Mouse (Mus musculus) forebrain, embryonic 10.5 days (tissue): ENCODE data around the gene Slc26a10. TPM values are rescaled to one million over a fixed set of nuclear protein-coding genes. Genes with fewer than 3 reads are reported as not detected.

Source experiments
- DNase-seq: peaks from one replicate; pipeline ENCODE4 v3.0.0-alpha.2; 2017; ENCODE audit warnings: low spot score; ENCODE audit errors: extremely low spot score
- H3K27ac ChIP-seq: fragments of 300-500 bp; sonication (generic); 2 replicates; pipeline ENCODE4 v1.5.1; 2016; ENCODE audit warnings: mild to moderate bottlenecking
- H3K27me3 ChIP-seq: fragments of 300-500 bp; sonication (generic); 2 replicates; pipeline ENCODE4 v1.6.1; 2016; ENCODE audit warnings: mild to moderate bottlenecking; ENCODE audit not compliant: poor library complexity, severe bottlenecking
- H3K36me3 ChIP-seq: fragments of 300-500 bp; sonication (generic); replicated peaks from 2 replicates; pipeline ENCODE4 v1.6.1; 2016; ENCODE audit warnings: mild to moderate bottlenecking, moderate library complexity
- H3K4me1 ChIP-seq: fragments of 300-500 bp; sonication (generic); 2 replicates; pipeline ENCODE4 v1.6.1; 2016
- H3K4me3 ChIP-seq: fragments of 300-500 bp; sonication (generic); 2 replicates; pipeline ENCODE4 v1.5.1; 2016; ENCODE audit warnings: mild to moderate bottlenecking, moderate library complexity
- H3K9me3 ChIP-seq: fragments of 300-500 bp; sonication (generic); 2 replicates; pipeline ENCODE4 v1.6.1; 2016; ENCODE audit warnings: mild to moderate bottlenecking, moderate library complexity
- WGBS: fragments of 180-500 bp; shearing (Covaris S2); methylation state at CpG from one replicate; pipeline ENCODE4 v1.1.7; 2016; 5-methylcytosine and 5-hydroxymethylcytosine counted together
- polyA plus RNA-seq: library from polyadenylated mRNA; unstranded; fragments of >200 nt; fragmentation: Nextera tagmentation; extraction: Ambion mirVana; gene quantifications from 2 replicates; pipeline ENCODE4 v1.2.1, GENCODE M21; 2016

Slc26a10 gene
- polyA plus RNA-seq: 1.9 and 2.0 TPM in 2 replicates

DNA sequence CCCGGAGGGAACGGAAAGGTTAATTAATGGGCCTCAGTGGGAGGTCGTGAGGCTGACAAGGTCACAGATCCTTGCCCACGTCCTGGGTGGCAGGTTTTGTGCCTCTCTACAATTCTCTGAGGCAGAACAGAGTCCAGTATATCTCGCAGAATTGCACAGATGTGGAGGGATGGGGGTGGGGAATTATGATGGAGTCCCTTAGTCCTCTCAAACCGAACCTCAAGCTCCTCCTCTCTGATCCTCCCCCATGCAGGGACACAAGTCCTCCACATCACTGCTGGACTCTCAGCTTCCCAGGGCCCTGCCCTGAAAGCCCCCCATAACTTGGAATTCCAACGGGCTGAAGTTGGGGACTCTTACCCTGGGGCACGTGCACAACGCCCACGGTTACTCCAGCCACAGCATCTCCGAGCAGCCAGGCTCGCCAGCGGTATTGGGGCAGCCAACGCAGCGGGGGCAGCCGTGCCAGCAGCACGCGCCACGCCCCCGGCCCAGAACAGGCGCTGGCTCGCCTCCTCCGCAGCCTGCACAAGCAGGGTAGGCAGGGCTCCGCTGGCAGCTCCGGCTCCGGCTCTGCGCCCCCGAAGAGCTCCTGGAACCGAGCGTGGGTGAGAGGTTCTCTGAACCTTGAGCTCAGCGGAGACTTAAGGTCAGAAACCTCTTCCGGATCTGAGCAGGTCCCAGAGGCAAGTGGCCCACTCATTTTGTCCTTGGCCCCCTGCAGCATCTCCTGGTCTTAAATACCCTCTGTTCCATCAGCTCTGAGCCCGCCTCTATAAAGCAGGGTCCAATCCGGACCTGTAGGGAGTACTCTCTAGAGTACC, at the start of gene Slc26a10:
Gene Slc26a10, minus strand, starts transcription at position 775 of the 824 bp plus-strand sequence.
- Histone ChIP-seq H3K9me3 (no peaks in the 10 kb centered on the region), H3K27me3 (peaks cover 96% of the 10 kb centered on the region), H3K27ac (no peak within 1 kb of the TSS), H3K4me3 (peak within 1 kb of the TSS; percentile 43), H3K36me3 (peaks cover 20% of the 10 kb centered on the region), H3K4me1 (peaks cover 66% of the 10 kb centered on the region)
- under 1% methylated on average over 34 of the region's 34 CpGs for WGBS
- DNase-seq: no peak

DNA sequence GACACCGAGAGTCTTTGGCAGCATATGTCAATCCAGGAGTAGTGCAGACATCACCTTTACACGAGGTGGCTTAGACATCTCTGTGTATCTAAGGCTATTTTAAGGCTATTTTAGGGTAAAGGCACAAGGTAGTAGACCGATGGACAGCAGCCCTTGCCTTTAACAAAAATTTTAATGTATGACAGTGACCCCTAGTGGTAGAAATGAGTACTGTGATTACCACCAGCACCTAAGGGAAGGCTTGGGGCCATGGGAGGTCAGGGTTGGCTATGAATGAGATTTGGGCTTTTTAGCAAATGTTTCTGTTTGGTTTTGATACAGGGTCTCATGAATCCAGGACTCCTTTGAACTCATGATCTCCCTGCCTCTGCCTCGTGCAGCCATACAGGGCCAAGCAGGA, 48.5 kb upstream of the Slc26a10 start:
- no peak overlapping the region for H3K27ac ChIP-seq
- H3K36me3 ChIP-seq: 0 out of 2 replicates have a peak, but pooled peaks cover 3% of the 10 kb centered on the region
- H3K4me1 ChIP-seq: peaks cover 5% of the 10 kb centered on the region; the same call in 1 of the 2 replicates
- H3K27me3 ChIP-seq: peaks cover 13% of the 10 kb centered on the region
- no peak overlapping the region for H3K4me3 ChIP-seq
- no peaks in the 10 kb centered on the region for H3K9me3 ChIP-seq
- WGBS: 25% methylated on average over 4 of the region's 4 CpGs
- peak; percentile 37 for DNase-seq

DNA sequence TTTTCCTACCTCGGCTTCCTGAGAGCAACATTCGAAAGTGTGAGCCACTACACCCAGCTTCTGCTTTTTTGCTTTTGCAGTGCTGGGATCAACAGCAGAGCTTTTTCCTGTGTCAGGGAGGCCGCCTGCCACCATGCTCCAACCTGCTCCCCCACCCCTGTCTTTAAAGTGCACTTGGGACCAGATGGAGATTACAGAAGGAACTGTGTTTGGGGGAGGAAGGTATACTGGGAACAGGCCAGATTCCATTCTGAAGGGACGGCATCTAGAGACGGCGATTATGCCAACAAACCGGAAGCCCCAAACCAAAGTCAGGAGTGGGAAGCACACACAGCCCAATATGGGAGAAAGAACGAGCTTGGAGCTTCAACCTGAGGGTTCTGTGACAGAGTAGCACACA, 46.7 kb upstream of the Slc26a10 start:
- 89% methylated on average over 8 of the region's 8 CpGs for WGBS
- Histone ChIP-seq H3K27me3 (peaks cover 13% of the 10 kb centered on the region), H3K4me3 (no peak overlapping the region), H3K27ac (no peak overlapping the region), H3K36me3 (no peaks in the 10 kb centered on the region), H3K4me1 (peaks cover 11% of the 10 kb centered on the region; the same call in 1 of the 2 replicates), H3K9me3 (no peaks in the 10 kb centered on the region)
- no peak for DNase-seq

DNA sequence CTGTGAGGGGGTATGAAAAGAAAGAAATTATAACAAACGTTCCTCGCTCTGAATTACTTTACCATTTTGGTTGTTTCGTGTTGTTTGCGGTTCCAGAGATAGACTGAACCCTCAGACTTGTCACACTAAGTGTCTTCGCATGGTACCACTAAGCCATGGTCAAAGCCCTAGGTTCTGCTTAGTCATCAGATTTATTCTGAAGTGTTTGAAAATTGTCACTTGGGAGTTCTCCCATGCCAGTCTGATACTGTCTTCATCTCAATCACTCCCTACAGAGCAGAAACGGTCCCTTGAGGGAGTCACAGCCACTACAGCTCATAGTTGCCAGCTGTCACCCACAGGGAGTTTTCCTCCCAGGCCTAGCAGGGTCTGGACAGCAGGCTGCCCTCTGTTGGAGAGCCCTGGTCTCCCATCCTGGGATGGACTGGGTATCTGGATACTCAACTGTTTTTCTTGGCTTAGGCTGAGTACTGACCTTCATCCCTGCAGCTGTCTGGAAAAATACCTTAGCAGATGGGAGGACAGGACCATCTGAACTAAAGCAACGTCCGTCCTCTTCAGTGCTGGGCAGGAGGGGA, 46.0 kb upstream of the Slc26a10 start:
- H3K27me3 ChIP-seq: peaks cover 13% of the 10 kb centered on the region
- H3K27ac ChIP-seq: no peak overlapping the region
- H3K4me3 ChIP-seq: no peak overlapping the region
- no peaks in the 10 kb centered on the region for H3K9me3 ChIP-seq
- peaks cover 11% of the 10 kb centered on the region; the same call in 1 of the 2 replicates for H3K4me1 ChIP-seq
- H3K36me3 ChIP-seq: no peaks in the 10 kb centered on the region
- DNase-seq: no peak
- WGBS: 74% methylated on average over 8 of the region's 8 CpGs

DNA sequence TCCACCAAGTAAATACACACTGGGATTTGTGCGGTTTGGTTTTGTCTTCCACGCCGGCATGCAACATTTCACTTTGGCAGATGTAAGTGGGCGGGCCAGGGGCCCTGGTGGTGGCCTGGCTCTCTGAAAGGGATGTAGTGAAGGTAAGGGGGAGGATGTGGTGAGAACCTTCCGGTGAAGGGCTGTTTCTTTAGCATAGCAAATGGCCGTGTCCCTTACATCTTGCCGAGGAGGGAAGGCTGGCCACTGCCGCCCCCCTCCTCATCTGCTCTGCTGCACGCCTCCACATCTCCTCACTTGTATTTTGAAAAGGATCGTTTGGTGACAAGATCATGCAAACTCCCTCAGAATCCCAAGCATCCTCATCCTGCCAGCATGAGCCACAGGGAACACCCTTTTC, 45.3 kb upstream of the Slc26a10 start:
- H3K4me1 ChIP-seq: peaks cover 11% of the 10 kb centered on the region; the same call in 1 of the 2 replicates
- no peaks in the 10 kb centered on the region for H3K9me3 ChIP-seq
- DNase-seq: no peak
- 35% methylated on average over 10 of the region's 10 CpGs for WGBS
- no peaks in the 10 kb centered on the region for H3K36me3 ChIP-seq
- H3K27ac ChIP-seq: no peak overlapping the region
- H3K4me3 ChIP-seq: no peak overlapping the region
- peaks cover 13% of the 10 kb centered on the region for H3K27me3 ChIP-seq

DNA sequence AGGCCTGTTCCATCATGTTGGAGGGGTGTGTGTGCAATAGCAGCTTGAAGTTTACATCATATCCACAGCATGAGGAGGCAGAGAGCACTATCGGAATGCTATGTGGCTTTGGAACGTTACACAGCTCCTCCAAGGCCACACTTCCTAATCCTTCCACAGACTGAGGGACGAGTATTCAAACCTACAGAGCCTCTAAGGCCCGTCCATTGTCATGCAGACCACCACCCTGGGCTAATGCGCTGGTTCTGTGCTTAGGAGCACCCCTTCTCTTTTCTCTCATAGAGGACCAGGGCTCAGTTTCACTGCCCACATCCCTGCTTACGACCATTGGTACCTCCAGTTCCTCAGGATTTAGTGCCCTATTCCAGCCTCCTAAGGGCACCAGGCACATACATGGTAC, 44.8 kb upstream of the Slc26a10 start:
- Histone ChIP-seq H3K9me3 (no peaks in the 10 kb centered on the region), H3K36me3 (no peaks in the 10 kb centered on the region), H3K27me3 (peaks cover 13% of the 10 kb centered on the region), H3K27ac (no peak overlapping the region), H3K4me3 (no peak overlapping the region), H3K4me1 (peaks cover 11% of the 10 kb centered on the region; the same call in 1 of the 2 replicates)
- 30% methylated on average over 6 of the region's 6 CpGs for WGBS
- no peak for DNase-seq

DNA sequence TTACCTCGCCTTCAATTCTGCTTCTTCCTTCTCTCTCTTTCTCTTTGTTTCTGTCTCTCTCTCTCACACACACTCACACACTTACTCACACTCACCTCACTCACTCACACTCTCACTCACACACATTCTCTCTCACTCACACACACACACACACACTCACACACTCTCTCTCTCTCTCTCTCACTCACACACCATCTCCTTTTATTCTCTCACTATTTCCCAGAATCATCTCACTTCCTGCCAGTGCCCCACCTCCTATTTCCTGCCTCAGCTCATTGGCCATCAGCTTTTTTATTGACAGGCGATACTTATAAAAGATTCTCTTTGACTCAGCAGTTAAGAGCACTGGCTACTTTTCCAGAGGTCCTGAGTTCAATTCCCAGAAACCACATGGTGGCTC, 37.9 kb upstream of the Slc26a10 start:
- Histone ChIP-seq H3K9me3 (no peaks in the 10 kb centered on the region), H3K27ac (no peak overlapping the region), H3K36me3 (no peaks in the 10 kb centered on the region), H3K27me3 (no peaks in the 10 kb centered on the region), H3K4me1 (peaks cover 6% of the 10 kb centered on the region; the same call in 1 of the 2 replicates), H3K4me3 (no peak overlapping the region)
- WGBS: 88% methylated on average over 2 of the region's 2 CpGs
- DNase-seq: no peak

DNA sequence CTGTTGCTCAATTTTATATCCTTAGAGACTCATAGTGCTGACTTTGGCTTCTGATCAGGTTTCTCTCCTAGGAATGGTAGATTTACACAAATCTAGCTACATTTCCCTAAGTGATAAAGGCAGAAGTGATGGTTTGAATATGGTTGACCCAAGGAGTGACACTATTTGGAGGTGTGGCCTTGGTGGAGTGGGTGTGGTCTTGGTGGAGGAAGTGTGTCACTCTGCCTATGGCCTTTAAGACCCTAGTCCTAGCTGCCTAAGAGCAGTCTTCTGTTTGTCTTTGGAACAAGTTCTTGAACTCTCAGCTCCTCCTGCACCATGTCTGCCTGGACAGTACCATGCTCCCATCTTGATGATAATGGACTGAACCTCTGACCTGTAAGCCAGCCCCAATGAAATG, 36.7 kb upstream of the Slc26a10 start:
- Histone ChIP-seq H3K27me3 (no peaks in the 10 kb centered on the region), H3K27ac (no peak overlapping the region), H3K4me3 (no peak overlapping the region), H3K36me3 (no peaks in the 10 kb centered on the region), H3K9me3 (no peaks in the 10 kb centered on the region), H3K4me1 (no peaks in the 10 kb centered on the region)
- DNase-seq: no peak

DNA sequence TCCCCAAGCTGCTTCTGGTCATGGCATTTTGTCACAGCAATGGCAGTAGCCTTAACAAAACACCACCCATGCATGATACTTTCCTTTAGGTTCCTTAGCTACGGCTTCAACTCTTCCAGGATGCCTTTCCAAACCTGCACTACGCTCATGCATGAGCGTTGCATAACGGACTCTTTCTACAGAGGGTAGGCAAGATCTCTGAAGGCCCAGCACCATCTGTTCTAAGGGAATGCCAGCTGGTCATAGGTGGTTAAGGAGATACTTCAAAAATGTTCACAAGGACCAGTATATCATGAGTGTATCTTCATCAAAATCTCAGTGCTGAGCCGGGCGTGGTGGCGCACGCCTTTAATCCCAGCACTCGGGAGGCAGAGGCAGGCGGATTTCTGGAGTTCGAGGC, 36.0 kb upstream of the Slc26a10 start:
- Histone ChIP-seq H3K4me1 (0 out of 2 replicates have a peak, but pooled peaks cover 5% of the 10 kb centered on the region), H3K27ac (no peak overlapping the region), H3K9me3 (no peaks in the 10 kb centered on the region), H3K27me3 (no peaks in the 10 kb centered on the region), H3K36me3 (no peaks in the 10 kb centered on the region), H3K4me3 (no peak overlapping the region)
- no peak for DNase-seq
- WGBS: 96% methylated on average over 11 of the region's 11 CpGs

DNA sequence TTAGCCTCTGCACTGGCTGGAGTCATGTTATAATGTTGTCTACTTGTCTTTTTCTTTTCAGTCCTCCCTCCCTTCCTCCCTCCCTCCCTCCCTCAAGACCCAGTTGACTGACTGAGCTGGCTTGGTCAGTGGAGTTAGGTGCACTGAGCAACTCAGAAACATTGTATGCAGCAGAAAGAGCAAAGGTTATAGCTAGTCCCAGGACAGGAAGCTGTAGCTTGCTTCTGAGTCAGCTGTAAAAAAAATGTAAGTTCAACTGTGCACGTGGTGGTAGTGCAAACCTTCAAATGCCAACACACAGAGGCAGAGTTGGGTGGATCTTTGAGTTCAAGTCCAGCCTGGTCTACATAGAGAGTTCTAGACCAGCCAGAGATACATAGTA, 34.0 kb upstream of the Slc26a10 start:
- Histone ChIP-seq H3K36me3 (no peaks in the 10 kb centered on the region), H3K4me3 (no peak overlapping the region), H3K4me1 (peaks cover 24% of the 10 kb centered on the region), H3K9me3 (no peaks in the 10 kb centered on the region), H3K27ac (no peak overlapping the region), H3K27me3 (0 out of 2 replicates have a peak, but pooled peaks cover 4% of the 10 kb centered on the region)
- no peak for DNase-seq
- 66% methylated on average over 1 of the region's 1 CpGs for WGBS

DNA sequence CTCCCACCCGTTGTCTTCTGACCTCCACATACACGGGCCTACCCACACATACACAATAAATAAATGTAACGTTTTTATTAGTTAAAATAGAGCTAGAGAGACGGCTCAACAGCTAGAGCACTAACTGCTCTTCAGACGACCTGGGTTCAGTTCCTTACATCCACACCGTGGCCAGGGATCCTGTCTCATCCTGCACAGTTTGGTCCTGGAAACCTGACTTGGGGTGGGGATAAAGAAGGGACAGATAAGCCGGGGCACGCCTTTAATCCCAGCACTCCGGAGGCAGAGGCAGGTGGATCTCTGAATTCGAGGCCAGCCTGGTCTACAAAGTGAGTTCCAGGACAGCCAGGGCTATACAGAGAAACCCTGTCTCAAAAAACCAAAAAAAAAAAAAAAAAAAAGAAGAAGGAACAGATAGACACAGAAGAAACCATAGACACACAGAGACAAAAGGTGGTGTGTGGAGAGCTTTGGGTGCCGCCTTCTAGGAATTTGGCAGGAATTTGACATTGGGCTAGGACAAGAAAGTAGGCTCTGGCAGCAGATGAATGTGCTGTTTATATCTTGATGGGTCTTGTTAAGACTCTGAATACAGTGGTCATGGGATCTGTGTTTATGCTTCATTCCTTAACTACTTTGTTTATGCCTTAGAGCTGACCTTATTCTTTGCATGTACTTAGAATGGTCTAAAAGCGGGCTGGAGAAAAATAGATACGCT, 33.4 kb upstream of the Slc26a10 start:
- no peak overlapping the region for H3K4me3 ChIP-seq
- peaks cover under 1% of the 10 kb centered on the region; the same call in 1 of the 2 replicates for H3K36me3 ChIP-seq
- no peaks in the 10 kb centered on the region for H3K9me3 ChIP-seq
- H3K27ac ChIP-seq: no peak overlapping the region
- H3K4me1 ChIP-seq: peaks cover 27% of the 10 kb centered on the region
- 86% methylated on average over 13 of the region's 13 CpGs for WGBS
- no peak for DNase-seq
- 0 out of 2 replicates have a peak, but pooled peaks cover 4% of the 10 kb centered on the region for H3K27me3 ChIP-seq

DNA sequence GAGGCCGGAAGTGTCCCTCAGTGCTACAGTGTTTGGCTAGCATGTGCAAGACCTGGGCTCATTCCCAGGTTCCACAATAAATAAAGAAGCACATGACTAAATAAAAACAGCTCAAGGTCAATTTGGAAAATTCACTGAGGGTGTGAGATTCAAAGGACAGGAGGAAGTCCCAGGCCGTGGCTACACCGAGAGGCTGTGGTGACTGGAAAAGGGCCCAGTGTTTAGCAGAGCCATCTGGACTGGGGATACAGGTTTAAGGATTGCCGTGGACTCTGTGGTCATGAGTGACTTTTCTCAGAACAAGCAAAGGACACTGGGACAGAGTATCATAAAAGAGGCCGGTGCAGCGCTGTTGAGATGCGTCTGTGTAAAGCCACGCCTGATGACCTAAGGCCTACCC, 32.8 kb upstream of the Slc26a10 start:
- no peak overlapping the region for H3K4me3 ChIP-seq
- DNase-seq: no peak
- WGBS: 92% methylated on average over 8 of the region's 8 CpGs
- no peak overlapping the region for H3K27ac ChIP-seq
- peaks cover 6% of the 10 kb centered on the region for H3K36me3 ChIP-seq
- H3K27me3 ChIP-seq: 0 out of 2 replicates have a peak, but pooled peaks cover 4% of the 10 kb centered on the region
- H3K4me1 ChIP-seq: peaks cover 27% of the 10 kb centered on the region
- no peaks in the 10 kb centered on the region for H3K9me3 ChIP-seq
